Comparison of ENCODE assay signal across 9 mouse cellular contexts in the genomic region with DNA sequence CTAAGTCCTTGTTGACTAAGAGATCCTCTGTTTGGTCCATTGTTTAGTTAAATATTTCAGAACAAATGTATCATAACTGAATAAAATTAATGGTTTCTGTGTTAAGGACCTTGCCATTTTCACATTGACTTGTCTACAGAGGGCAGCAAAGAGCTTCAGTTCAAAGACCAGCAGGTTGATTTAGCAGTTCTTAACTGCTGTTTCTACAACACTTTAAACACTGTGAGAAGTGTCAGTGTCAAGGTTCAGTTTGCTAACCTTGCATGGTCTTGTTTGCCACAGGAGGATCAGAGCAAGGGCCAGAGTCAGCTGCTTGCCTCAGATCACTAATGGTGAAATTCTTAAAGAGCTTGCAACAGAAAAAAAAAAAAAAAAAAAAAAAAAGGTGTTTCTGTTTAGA.
DNase-seq lines count a peak whose midpoint lies in the region; ATAC-seq and TF ChIP-seq lines count a peak whose summit lies in the region.
"Had no signal": no experiment of that assay in that cellular context is flagged by ENCODE, and none has a peak within 500 bp of the region (broad histone marks: within the 10 kb centered on the region; RNA-seq: fewer than 3 reads in every experiment).

No protein-coding gene starts in this region.

- in situ Hi-C loops in Patski (cut with MboI; ENCODE audit: low pct_unique_long_range_greater_than_20kb) = loop anchor here (10.0 to 25.0 kb wide), 2 partner anchors 1183 to 1240 kb away; no protein-coding TSS in a partner anchor

- H3K36me3 ChIP-seq in embryonic facial prominence, embryonic 14.5 days (ENCODE audit: control insufficient read depth, insufficient read depth, low read length) = no peaks in the 10 kb centered on the region
- no peaks in the 10 kb centered on the region for H3K36me3 ChIP-seq in stomach, embryonic 14.5 days (ENCODE audit: control insufficient read depth, insufficient read depth, low read length)
- H3K36me3 ChIP-seq: limb, embryonic 13.5 days had no signal

- POLR2A ChIA-PET in Patski (lab: Charles Lee) = no interaction called here

- ATAC-seq in Patski = no peak
- 0 out of 2 replicates have a peak, but pooled peaks have one; percentile 53 for ATAC-seq in embryonic facial prominence, embryonic 14.5 days (ENCODE audit: low read depth)
- peak; percentile 61; the same call in 1 of the 2 replicates for ATAC-seq in stomach, embryonic 14.5 days (ENCODE audit: insufficient number of reproducible peaks, insufficient read depth, low FRiP score, low read depth)

- peak; percentile 80 for TF ChIP-seq CTCF in layer of hippocampus, adult 2 months (conservative IDR thresholded peaks at IDR 0.05)
- TF ChIP-seq CTCF in Patski (IDR thresholded peaks at IDR 0.05) = peak; percentile 38

- no peak overlapping the region for H3K4me2 ChIP-seq in embryonic facial prominence, embryonic 14.5 days (ENCODE audit: low read depth, low read length)
- no peak overlapping the region for H3K4me2 ChIP-seq in stomach, embryonic 14.5 days (replicated peaks; ENCODE audit: low read depth, low read length)
- H3K4me2 ChIP-seq: limb, embryonic 13.5 days had no signal

- H3K9me3 ChIP-seq in embryonic facial prominence, embryonic 14.5 days (ENCODE audit: control insufficient read depth, low read length) = no peaks in the 10 kb centered on the region
- H3K9me3 ChIP-seq in stomach, embryonic 14.5 days (ENCODE audit: control insufficient read depth, low read depth, low read length) = no peaks in the 10 kb centered on the region
- H3K9me3 ChIP-seq: limb, embryonic 13.5 days had no signal

- no peak overlapping the region for H3K9ac ChIP-seq in embryonic facial prominence, embryonic 14.5 days (ENCODE audit: low read depth, low read length)
- H3K9ac ChIP-seq in stomach, embryonic 14.5 days (replicated peaks; ENCODE audit: low read depth, low read length) = no peak overlapping the region
- H3K9ac ChIP-seq: limb, embryonic 13.5 days had no signal

- H3K4me3 ChIP-seq in layer of hippocampus, adult 2 months = no peak overlapping the region
- no peak overlapping the region for H3K4me3 ChIP-seq in embryonic facial prominence, embryonic 14.5 days (ENCODE audit: low read depth, low read length)
- no peak overlapping the region for H3K4me3 ChIP-seq in stomach, embryonic 14.5 days (ENCODE audit: low read depth, low read length)
- H3K4me3 ChIP-seq: limb, embryonic 13.5 days had no signal

- peaks cover 12% of the 10 kb centered on the region for H3K27me3 ChIP-seq in Patski
- no peaks in the 10 kb centered on the region for H3K27me3 ChIP-seq in embryonic facial prominence, embryonic 14.5 days (replicated peaks; ENCODE audit: control insufficient read depth, insufficient read depth, low read length)
- no peaks in the 10 kb centered on the region for H3K27me3 ChIP-seq in stomach, embryonic 14.5 days (ENCODE audit: control insufficient read depth, insufficient read depth, low read length)
- H3K27me3 ChIP-seq: limb, embryonic 13.5 days had no signal

- CTCF ChIA-PET in Patski (lab: Charles Lee) = no interaction called here

- DNase-seq in layer of hippocampus, adult 2 months (ENCODE audit: low spot score in 2 of 2) = peak; percentile 20 to 33
- DNase-seq in layer of hippocampus, adult 11-12 months (ENCODE audit: low spot score) = no peak
- no peak for DNase-seq in Patski (ENCODE audit: low read depth, low spot score)
- peak; percentile 66 for DNase-seq in embryonic facial prominence, embryonic 14.5 days (ENCODE audit: low spot score)
- peak; percentile 29 to 70 for DNase-seq in kidney, postnatal 36 days
- DNase-seq in frontal cortex, postnatal 14 days (ENCODE audit: low spot score in 2 of 2) = no peak
- DNase-seq in spleen, postnatal 4 days (ENCODE audit: low spot score in 2 of 2) = no peak

- H3K27ac ChIP-seq in layer of hippocampus, adult 2 months = no peak overlapping the region
- H3K27ac ChIP-seq in embryonic facial prominence, embryonic 14.5 days (replicated peaks; ENCODE audit: low read depth, low read length) = no peak overlapping the region
- H3K27ac ChIP-seq in stomach, embryonic 14.5 days (ENCODE audit: low read length) = no peak overlapping the region
- H3K27ac ChIP-seq: limb, embryonic 13.5 days had no signal

- no peaks in the 10 kb centered on the region for H3K4me1 ChIP-seq in embryonic facial prominence, embryonic 14.5 days (ENCODE audit: control insufficient read depth, insufficient read depth, low read length)
- no peaks in the 10 kb centered on the region for H3K4me1 ChIP-seq in stomach, embryonic 14.5 days (ENCODE audit: control insufficient read depth, insufficient read depth, low read length)
- H3K4me1 ChIP-seq: limb, embryonic 13.5 days had no signal

Comparison
In these comparisons a context has a peak if more than half of its experiments do, and no peak if none do; other contexts are left out.
1. DNase-seq: peak in layer of hippocampus, adult 2 months (2 of 2), embryonic facial prominence, embryonic 14.5 days (single experiment) and kidney, postnatal 36 days (2 of 2); none in layer of hippocampus, adult 11-12 months (single experiment), Patski (single experiment), frontal cortex, postnatal 14 days (0 of 2) and spleen, postnatal 4 days (0 of 2).